Mouse (Mus musculus) megakaryocyte, adult 5-6 weeks (primary cell): ENCODE measurements around the gene Mis18bp1. TPM values are rescaled to one million over a fixed set of nuclear protein-coding genes. Genes with fewer than 3 reads are reported as not detected.
"Not testable (repeated sequence)": the region's sequence is repeated elsewhere in the genome, so short reads cannot be mapped to it uniquely, and the experiment has no call there.

Experiments used
- ATAC-seq: 2 replicates; pipeline ENCODE4 v1.8.0; 2016; ENCODE audit warnings: mild to moderate bottlenecking, inconsistent platforms; ENCODE audit not compliant: poor library complexity, severe bottlenecking
- total RNA-seq, 2 experiments: library from RNA; stranded (forward) in 1 of 2; stranded (reverse) in 1 of 2; fragments of 153-499, 151-499 nt in 1 of 2; fragments of 221-1000, 200-1000 nt in 1 of 2; gene quantifications; 2 replicates each; pipeline versions ENCODE4 v1.2.3 to v1.2.4; 2015 to 2017

Gene Mis18bp1
- total RNA-seq (2015) (69.1 and 72.2 TPM in 2 replicates), total RNA-seq (2017) (63.1 and 69.6 TPM in 2 replicates)

GRCm38 (mm10) chr12:65172021-65172951, at the start of gene Mis18bp1:
Gene Mis18bp1 (minus strand): TSS chr12:65172604.
- peak; percentile 95 for ATAC-seq

- ATAC-seq: no peak
Observed at GRCm38 (mm10) chr12:65216404-65216840, 44.0 kb upstream of the Mis18bp1 start.

GRCm38 (mm10) chr12:65206431-65206830, 34.0 kb upstream of the Mis18bp1 start:
- ATAC-seq: no peak

- no peak for ATAC-seq
Observed at GRCm38 (mm10) chr12:65201812-65202211, 29.4 kb upstream of the Mis18bp1 start.

- no peak for ATAC-seq
Observed at GRCm38 (mm10) chr12:65194003-65194530, 21.7 kb upstream of the Mis18bp1 start.

GRCm38 (mm10) chr12:65189213-65189612, 16.8 kb upstream of the Mis18bp1 start:
- ATAC-seq: peak; percentile 57

GRCm38 (mm10) chr12:65187365-65187764, 15.0 kb upstream of the Mis18bp1 start:
- ATAC-seq: no peak

- ATAC-seq: no peak
Observed at GRCm38 (mm10) chr12:65173736-65174135, 1.3 kb upstream of the Mis18bp1 start.

GRCm38 (mm10) chr12:65172959-65173358, 555 bp upstream of the Mis18bp1 start:
- peak; percentile 11 for ATAC-seq

- ATAC-seq: not testable (repeated sequence)
Observed at GRCm38 (mm10) chr12:65136121-65136520, 36.3 kb downstream of the Mis18bp1 start.

- ATAC-seq: no peak
Observed at GRCm38 (mm10) chr12:65119451-65119850, 53.0 kb downstream of the Mis18bp1 start.

GRCm38 (mm10) chr12:65118968-65119367, 53.4 kb downstream of the Mis18bp1 start:
- no peak for ATAC-seq

- ATAC-seq: not testable (repeated sequence)
Observed at GRCm38 (mm10) chr12:65114978-65115377, 57.4 kb downstream of the Mis18bp1 start.

GRCm38 (mm10) chr12:65113925-65114324, 58.5 kb downstream of the Mis18bp1 start:
- ATAC-seq: no peak

GRCm38 (mm10) chr12:65112811-65113210, 59.6 kb downstream of the Mis18bp1 start:
- no peak for ATAC-seq

GRCm38 (mm10) chr12:65111503-65111902, 60.9 kb downstream of the Mis18bp1 start:
- ATAC-seq: peak; percentile 84

- no peak for ATAC-seq
Observed at GRCm38 (mm10) chr12:65108746-65109145, 63.7 kb downstream of the Mis18bp1 start.

Other genes with a start within 250 kb of the Mis18bp1 start
- 16.5 and 19.8 TPM in 2 replicates for gene Klhl28, start 207.1 kb downstream of the Mis18bp1 start, total RNA-seq (2015)
- gene Klhl28, start 207.1 kb downstream of the Mis18bp1 start, total RNA-seq (2017): 14.5 and 17.5 TPM in 2 replicates
- gene Togaram1, start 206.8 kb downstream of the Mis18bp1 start, total RNA-seq (2015): 17.7 and 18.7 TPM in 2 replicates
- gene Togaram1, start 206.8 kb downstream of the Mis18bp1 start, total RNA-seq (2017): 24.0 and 24.7 TPM in 2 replicates
- 29.9 and 38.7 TPM in 2 replicates for gene Prpf39, start 136.3 kb downstream of the Mis18bp1 start, total RNA-seq (2015)
- 39.2 and 41.0 TPM in 2 replicates for gene Prpf39, start 136.3 kb downstream of the Mis18bp1 start, total RNA-seq (2017)
- gene Fkbp3, start 98.6 kb downstream of the Mis18bp1 start, total RNA-seq (2015): 111 and 122 TPM in 2 replicates
- 101 and 117 TPM in 2 replicates for gene Fkbp3, start 98.6 kb downstream of the Mis18bp1 start, total RNA-seq (2017)
- gene Fancm, start 97.0 kb downstream of the Mis18bp1 start, total RNA-seq (2015): 13.0 and 18.7 TPM in 2 replicates
- 20.7 and 24.6 TPM in 2 replicates for gene Fancm, start 97.0 kb downstream of the Mis18bp1 start, total RNA-seq (2017)
- not detected in 2 replicates for gene Wdr20rt, start 52.9 kb upstream of the Mis18bp1 start, total RNA-seq (2015)
- gene Wdr20rt, start 52.9 kb upstream of the Mis18bp1 start, total RNA-seq (2017): not detected in 2 replicates